ENCODE assay signal across 7 mouse cellular contexts in genomic region chr9:7836905-7837805, GRCm38 (mm10). TPM values are rescaled to one million over a fixed set of nuclear protein-coding genes. Genes with fewer than 3 reads are reported as not detected.
A peak's percentile ranks its signal among the peaks of the same experiment; 100 is the strongest.
DNase-seq lines count a peak whose midpoint lies in the region; ATAC-seq lines count a peak whose summit lies in the region.

TSS of gene Birc2 (minus strand) at chr9:7837064.

- H3K4me1 ChIP-seq in embryonic facial prominence, embryonic 12.5 days = peaks cover 14% of the 10 kb centered on the region; the same call in 1 of the 2 replicates
- no peaks in the 10 kb centered on the region for H3K4me1 ChIP-seq in limb, embryonic 11.5 days (ENCODE audit: control insufficient read depth, insufficient read depth, low read length)
- peaks cover 29% of the 10 kb centered on the region for H3K4me1 ChIP-seq in midbrain, embryonic 14.5 days (ENCODE audit: control insufficient read depth, insufficient read depth, low read length)

- H3K27me3 ChIP-seq in embryonic facial prominence, embryonic 12.5 days = no peaks in the 10 kb centered on the region
- H3K27me3 ChIP-seq in limb, embryonic 11.5 days (ENCODE audit: control insufficient read depth, insufficient read depth, low read length) = no peaks in the 10 kb centered on the region
- no peaks in the 10 kb centered on the region for H3K27me3 ChIP-seq in midbrain, embryonic 14.5 days (ENCODE audit: control insufficient read depth, insufficient read depth, low read length)

- peak within 1 kb of the TSS; percentile 99 for H3K27ac ChIP-seq in embryonic facial prominence, embryonic 12.5 days
- peak within 1 kb of the TSS; percentile 87 for H3K27ac ChIP-seq in limb, embryonic 11.5 days (replicated peaks; ENCODE audit: low read depth, low read length)
- H3K27ac ChIP-seq in midbrain, embryonic 14.5 days (replicated peaks; ENCODE audit: low read depth, low read length) = peak within 1 kb of the TSS; percentile 98

- peak; percentile 95 for DNase-seq in adrenal gland, postnatal 25 days
- DNase-seq in heart, adult 11 months = peak; percentile 100
- peak; percentile 95 for DNase-seq in kidney, adult 18-20 months
- DNase-seq in limb, embryonic 11.5 days (ENCODE audit: low spot score) = peak; percentile 97
- DNase-seq in midbrain, embryonic 14.5 days = peak; percentile 99
- DNase-seq in spleen, adult 18-20 months = peak; percentile 90 to 92

- WGBS in embryonic facial prominence, embryonic 12.5 days = under 1% methylated on average over 68 of the region's 68 CpGs
- WGBS in limb, embryonic 11.5 days = under 1% methylated on average over 63 of the region's 68 CpGs
- WGBS in midbrain, embryonic 14.5 days = under 1% methylated on average over 68 of the region's 68 CpGs

- peak within 1 kb of the TSS; percentile 82 for H3K9ac ChIP-seq in embryonic facial prominence, embryonic 12.5 days
- peak within 1 kb of the TSS; percentile 88 for H3K9ac ChIP-seq in limb, embryonic 11.5 days (ENCODE audit: low read length)
- H3K9ac ChIP-seq in midbrain, embryonic 14.5 days (replicated peaks; ENCODE audit: low read length) = peak within 1 kb of the TSS; percentile 84

- ATAC-seq in embryonic facial prominence, embryonic 12.5 days (ENCODE audit: insufficient number of reproducible peaks, insufficient read depth, low FRiP score, low TSS enrichment) = peak; percentile 95
- peak; percentile 96 for ATAC-seq in limb, embryonic 11.5 days (ENCODE audit: insufficient number of reproducible peaks, low FRiP score, low TSS enrichment, low read depth)
- peak; percentile 98 for ATAC-seq in midbrain, embryonic 14.5 days (ENCODE audit: low FRiP score, low TSS enrichment)

- peaks cover 16% of the 10 kb centered on the region; the same call in 1 of the 2 replicates for H3K36me3 ChIP-seq in embryonic facial prominence, embryonic 12.5 days
- peaks cover 2% of the 10 kb centered on the region; the same call in 1 of the 2 replicates for H3K36me3 ChIP-seq in limb, embryonic 11.5 days (ENCODE audit: control insufficient read depth, insufficient read depth, low read length)
- peaks cover 17% of the 10 kb centered on the region for H3K36me3 ChIP-seq in midbrain, embryonic 14.5 days (ENCODE audit: control insufficient read depth, insufficient read depth, low read length)

- peak within 1 kb of the TSS; percentile 61 for H3K4me3 ChIP-seq in embryonic facial prominence, embryonic 12.5 days
- peak within 1 kb of the TSS; percentile 63 for H3K4me3 ChIP-seq in limb, embryonic 11.5 days (ENCODE audit: low read depth, low read length)
- peak within 1 kb of the TSS; percentile 69 for H3K4me3 ChIP-seq in midbrain, embryonic 14.5 days (replicated peaks; ENCODE audit: low read depth, low read length)

- H3K9me3 ChIP-seq in embryonic facial prominence, embryonic 12.5 days = no peaks in the 10 kb centered on the region
- H3K9me3 ChIP-seq in limb, embryonic 11.5 days (ENCODE audit: control insufficient read depth, low read length) = no peaks in the 10 kb centered on the region
- no peaks in the 10 kb centered on the region for H3K9me3 ChIP-seq in midbrain, embryonic 14.5 days (ENCODE audit: control insufficient read depth, low read length)

- H3K4me2 ChIP-seq in embryonic facial prominence, embryonic 12.5 days (replicated peaks) = peak within 1 kb of the TSS; percentile 61
- H3K4me2 ChIP-seq in limb, embryonic 11.5 days (ENCODE audit: low read depth, severe bottlenecking) = peak within 1 kb of the TSS; percentile 47
- H3K4me2 ChIP-seq in midbrain, embryonic 14.5 days (ENCODE audit: low read length) = peak within 1 kb of the TSS; percentile 79

RNA-seq across cellular contexts. Expression of gene Birc2, which starts in this region (rescaled TPM):
- total RNA-seq in adrenal gland, postnatal 25 days (2021) = 59.7 and 72.9 TPM in 2 replicates
- polyA plus RNA-seq in embryonic facial prominence, embryonic 12.5 days (2016; fragmentation: Nextera tagmentation; extraction: Ambion mirVana) = 43.2 and 47.1 TPM in 2 replicates
- 42.7 and 42.8 TPM in 2 replicates for polyA plus RNA-seq in limb, embryonic 11.5 days (2014; fragmentation: Nextera tagmentation; extraction: Ambion mirVana)
- 41.7 and 57.7 TPM in 2 replicates for polyA plus RNA-seq in midbrain, embryonic 14.5 days (2014; fragmentation: Nextera tagmentation; extraction: Ambion mirVana)

Comparison
In these comparisons a context has a peak if more than half of its experiments do, and no peak if none do; other contexts are left out.
1. Peak in every context shown above with its lines: DNase-seq, ATAC-seq, H3K4me3 ChIP-seq and H3K27ac ChIP-seq.